Mouse (Mus musculus): Measurements from ENCODE around the gene Cdyl2.

The Cdyl2 gene

GRCm38 (mm10) chr8:116528736-116529135, 204.1 kb downstream of the Cdyl2 start:
- no peak for DNase-seq

GRCm38 (mm10) chr8:116524915-116525314, 207.9 kb downstream of the Cdyl2 start:
- no peak for DNase-seq

Measured in right cerebral cortex, postnatal 14 days (tissue).